Mouse (Mus musculus) thymus, adult 2 months (tissue): Measurements from ENCODE around the gene Gm45140.

ENCODE experiments used
- CTCF ChIP-seq: fragments of 200-500 bp; IDR thresholded peaks from 2 replicates; pipeline ENCODE4 v1.5.1; 2012; ENCODE audit warnings: mild to moderate bottlenecking, control low read depth, low read length, moderate library complexity, borderline replicate concordance; ENCODE audit not compliant: control insufficient read depth, poor library complexity, insufficient read depth; ENCODE audit errors: extremely low read depth
- POLR2A ChIP-seq: fragments of 200-500 bp; IDR thresholded peaks from 2 replicates; pipeline ENCODE4 v1.6.1; 2012; ENCODE audit warnings: mild to moderate bottlenecking, low read length, control low read depth, moderate library complexity; ENCODE audit not compliant: control insufficient read depth, poor library complexity, insufficient read depth; ENCODE audit errors: extremely low read depth

DNA sequence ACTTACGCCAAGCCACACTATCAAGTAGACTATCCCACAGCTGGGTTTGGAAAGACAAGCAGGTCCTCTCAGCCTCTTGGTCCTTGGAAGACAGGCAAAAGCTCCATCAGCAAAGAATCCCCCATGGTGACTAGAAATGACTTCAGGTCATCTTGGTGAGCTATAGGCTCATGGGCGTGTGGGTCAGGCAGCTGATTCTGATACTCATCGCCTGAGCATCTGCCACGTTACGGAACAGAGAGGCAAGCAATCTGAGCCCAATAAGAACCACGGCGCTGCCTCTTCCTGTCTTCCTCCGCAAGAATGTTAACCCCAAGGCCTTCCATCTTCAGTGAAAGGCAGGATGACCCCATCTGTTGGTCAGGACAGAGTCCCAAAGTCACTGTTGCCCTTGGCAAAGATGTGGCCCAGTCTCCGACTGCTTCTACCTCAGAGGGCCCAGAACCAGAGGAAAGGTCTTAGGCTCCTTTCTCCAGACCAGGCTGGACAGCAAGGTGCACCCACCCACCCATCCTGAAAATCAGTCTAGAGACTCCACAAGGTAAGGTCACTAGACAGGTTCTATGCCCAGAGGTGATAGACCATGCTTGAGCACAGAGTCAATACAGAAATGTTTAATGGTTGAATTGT is 47.2 kb downstream of the Gm45140 start:
- TF ChIP-seq CTCF = no peak
- no peak for TF ChIP-seq POLR2A
